Mouse (Mus musculus) lung, postnatal 4 days (tissue): ENCODE measurements around the gene Gtf2h1.
A peak's percentile ranks its signal among the peaks of the same experiment; 100 is the strongest.
"Not testable (repeated sequence)": the region's sequence is repeated elsewhere in the genome, so short reads cannot be mapped to it uniquely, and the experiment has no call there.

Experiments
- DNase-seq, 2 experiments: peaks; one replicate each; pipeline ENCODE4 v3.0.0; 2021

Gene Gtf2h1

GRCm38 (mm10) chr7:46795287-46796205 is at the start of gene Gtf2h1, which contains the start of gene Hps5:
TSS of gene Gtf2h1 (plus strand) at chr7:46796103.
TSS of gene Hps5 (minus strand) at chr7:46796064.
- DNase-seq: peak; percentile 98

- peak in 1 of 2 experiments; percentile 37 for DNase-seq
These were observed 49.5 kb upstream of the Gtf2h1 start for GRCm38 (mm10) chr7:46746381-46746780.

- no peak for DNase-seq
These were observed 47.4 kb upstream of the Gtf2h1 start for GRCm38 (mm10) chr7:46748459-46748858.

GRCm38 (mm10) chr7:46751490-46751889 is 44.4 kb upstream of the Gtf2h1 start, which contains the start of gene Saa2:
TSS of gene Saa2 (plus strand) at chr7:46751790.
- DNase-seq: no peak

- DNase-seq: no peak
These were observed 34.7 kb upstream of the Gtf2h1 start for GRCm38 (mm10) chr7:46761049-46761795.

- DNase-seq: no peak
These were observed 33.3 kb upstream of the Gtf2h1 start for GRCm38 (mm10) chr7:46762601-46763000.

GRCm38 (mm10) chr7:46764672-46765071 is 31.2 kb upstream of the Gtf2h1 start:
- no peak for DNase-seq

- no peak for DNase-seq
These were observed 28.5 kb upstream of the Gtf2h1 start for GRCm38 (mm10) chr7:46767371-46767770.

GRCm38 (mm10) chr7:46768451-46768850 is 27.5 kb upstream of the Gtf2h1 start:
- DNase-seq: no peak

GRCm38 (mm10) chr7:46770706-46771105 is 25.2 kb upstream of the Gtf2h1 start:
- DNase-seq: peak; percentile 53 to 62

GRCm38 (mm10) chr7:46789177-46789849 is 6.6 kb upstream of the Gtf2h1 start:
- DNase-seq: no peak

GRCm38 (mm10) chr7:46793871-46794270 is 2.0 kb upstream of the Gtf2h1 start:
- DNase-seq: no peak

GRCm38 (mm10) chr7:46796206-46796679 is 340 bp downstream of the Gtf2h1 start:
- no peak for DNase-seq

- no peak for DNase-seq
These were observed 876 bp downstream of the Gtf2h1 start for GRCm38 (mm10) chr7:46796779-46797178.

GRCm38 (mm10) chr7:46810325-46810724 is 14.4 kb downstream of the Gtf2h1 start:
- DNase-seq: no peak

GRCm38 (mm10) chr7:46814012-46814411 is 18.1 kb downstream of the Gtf2h1 start:
- DNase-seq: no peak

GRCm38 (mm10) chr7:46820876-46821632 is 25.2 kb downstream of the Gtf2h1 start:
- not testable (repeated sequence) for DNase-seq

- DNase-seq: no peak
These were observed 31.3 kb downstream of the Gtf2h1 start for GRCm38 (mm10) chr7:46827046-46827802.

- no peak for DNase-seq
These were observed 31.9 kb downstream of the Gtf2h1 start for GRCm38 (mm10) chr7:46827803-46828184.

GRCm38 (mm10) chr7:46829911-46830310 is 34.0 kb downstream of the Gtf2h1 start:
- no peak for DNase-seq
